Mouse (Mus musculus) thymus, adult 2 months (tissue): ENCODE results near the gene Prr5. TPM values are rescaled to one million over a fixed set of nuclear protein-coding genes. Genes with fewer than 3 reads are reported as not detected.

Experiments
- DNase-seq: peaks from one replicate; pipeline ENCODE4 v3.0.0; 2021
- H3K27ac ChIP-seq: fragments of 200-500 bp; 2 replicates; pipeline ENCODE4 v1.5.1; 2012; ENCODE audit warnings: low read length, control low read depth; ENCODE audit not compliant: control insufficient read depth, insufficient read depth
- H3K27me3 ChIP-seq: fragments of 200-500 bp; 2 replicates; pipeline ENCODE4 v1.6.1; 2012; ENCODE audit warnings: mild to moderate bottlenecking, low read length, moderate library complexity, mixed read lengths; ENCODE audit not compliant: control insufficient read depth, insufficient read depth
- H3K36me3 ChIP-seq: fragments of 200-500 bp; 2 replicates; pipeline ENCODE4 v1.6.1; 2012; ENCODE audit warnings: mild to moderate bottlenecking, low read length, moderate library complexity; ENCODE audit not compliant: control insufficient read depth, insufficient read depth
- H3K4me1 ChIP-seq: fragments of 200-500 bp; replicated peaks from 2 replicates; pipeline ENCODE4 v1.6.1; 2012; ENCODE audit warnings: low read length; ENCODE audit not compliant: control insufficient read depth, insufficient read depth
- H3K4me3 ChIP-seq: fragments of 200-500 bp; 2 replicates; pipeline ENCODE4 v1.5.1; 2012; ENCODE audit warnings: mild to moderate bottlenecking, low read length, control low read depth, moderate library complexity; ENCODE audit not compliant: control insufficient read depth, insufficient read depth
- CTCF ChIP-seq: fragments of 200-500 bp; IDR thresholded peaks from 2 replicates; pipeline ENCODE4 v1.5.1; 2012; ENCODE audit warnings: mild to moderate bottlenecking, control low read depth, low read length, moderate library complexity, borderline replicate concordance; ENCODE audit not compliant: control insufficient read depth, poor library complexity, insufficient read depth; ENCODE audit errors: extremely low read depth
- POLR2A ChIP-seq: fragments of 200-500 bp; IDR thresholded peaks from 2 replicates; pipeline ENCODE4 v1.6.1; 2012; ENCODE audit warnings: mild to moderate bottlenecking, low read length, control low read depth, moderate library complexity; ENCODE audit not compliant: control insufficient read depth, poor library complexity, insufficient read depth; ENCODE audit errors: extremely low read depth
- WGBS: fragments of 180-500 bp; shearing (Covaris S2); methylation state at CpG from one replicate; pipeline ENCODE4 v1.1.7; 2018; 5-methylcytosine and 5-hydroxymethylcytosine counted together
- polyA plus RNA-seq: library from polyadenylated mRNA; depleted of rRNA; stranded (reverse); fragments of >200 nt; gene quantifications from 2 replicates; pipeline ENCODE4 v1.2.3, GENCODE M21; 2012; rRNA removed

Prr5 gene
- 9.0 and 10.3 TPM in 2 replicates for polyA plus RNA-seq

GRCm38 (mm10) chr15:84668938-84669747 lies at the start of gene Prr5:
TSS of gene Prr5 (plus strand) at chr15:84669620.
- TF ChIP-seq POLR2A (no peak), CTCF (no peak)
- Histone ChIP-seq H3K4me1 (no peaks in the 10 kb centered on the region), H3K27ac (no peak within 1 kb of the TSS), H3K27me3 (no peaks in the 10 kb centered on the region), H3K4me3 (no peak within 1 kb of the TSS), H3K36me3 (no peaks in the 10 kb centered on the region)
- WGBS: 78% methylated on average over 14 of the region's 14 CpGs
- DNase-seq: no peak

GRCm38 (mm10) chr15:84620028-84620427 lies 49.4 kb upstream of the Prr5 start:
- Histone ChIP-seq H3K27ac (no peak overlapping the region), H3K27me3 (no peaks in the 10 kb centered on the region), H3K4me1 (peaks cover 12% of the 10 kb centered on the region), H3K4me3 (no peak overlapping the region), H3K36me3 (no peaks in the 10 kb centered on the region)
- 90% methylated on average over 3 of the region's 3 CpGs for WGBS
- no peak for DNase-seq
- TF ChIP-seq CTCF: no peak
- TF ChIP-seq POLR2A: no peak

DNA sequence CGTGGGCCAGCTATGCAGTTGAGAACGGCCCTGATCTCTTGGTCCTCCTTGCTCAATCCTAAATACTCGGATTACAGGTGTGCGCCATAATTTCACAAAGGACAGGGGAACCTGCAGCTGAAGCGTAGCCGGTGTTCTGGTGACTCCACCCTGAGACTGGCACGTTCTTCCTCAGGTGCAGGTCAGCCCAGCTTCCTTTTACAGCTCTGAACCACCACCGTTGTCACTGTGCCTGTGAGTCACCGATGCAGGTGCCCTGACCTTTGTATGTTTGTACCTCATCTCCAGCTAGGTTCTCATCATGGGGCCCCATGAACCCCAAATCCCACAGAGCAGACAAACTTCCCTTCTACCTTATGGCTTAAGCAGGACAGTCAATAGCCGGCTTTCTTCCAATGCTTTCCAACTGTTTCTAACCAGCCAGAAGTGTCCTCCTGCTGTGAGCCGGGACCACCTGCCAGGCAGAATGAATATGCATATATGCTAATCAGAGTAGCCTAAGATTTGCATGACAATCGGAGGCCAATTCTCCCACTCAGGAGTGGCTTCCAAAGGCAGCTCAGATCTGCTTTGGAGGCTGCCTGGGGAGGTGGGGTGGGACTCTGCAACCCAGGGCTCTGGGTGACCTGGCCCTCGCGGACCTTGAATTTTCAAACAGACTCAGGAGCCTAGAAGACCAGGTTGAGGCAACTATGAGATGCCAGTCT lies 47.5 kb upstream of the Prr5 start:
- DNase-seq: no peak

DNA sequence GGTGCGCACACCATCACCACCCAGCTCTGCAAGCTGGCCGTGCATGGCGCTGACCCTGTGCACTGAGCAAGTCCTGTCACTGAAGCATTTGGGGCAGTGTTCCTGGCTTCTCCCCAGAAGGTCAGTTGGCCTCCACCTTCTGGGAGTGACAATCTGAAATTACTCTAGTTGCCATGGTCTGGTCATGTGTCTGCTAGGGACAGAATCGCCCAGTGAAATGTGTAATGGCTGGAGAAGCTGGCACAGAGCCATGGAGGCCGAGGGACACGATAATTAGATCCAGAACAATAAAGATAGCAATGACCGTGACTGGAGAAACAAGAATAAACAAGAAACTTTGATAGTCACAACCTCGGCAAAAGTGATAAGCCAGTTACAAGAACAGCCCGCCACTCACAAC lies 44.5 kb upstream of the Prr5 start:
- Histone ChIP-seq H3K36me3 (no peaks in the 10 kb centered on the region), H3K4me3 (no peak overlapping the region), H3K27me3 (no peaks in the 10 kb centered on the region), H3K27ac (no peak overlapping the region), H3K4me1 (peaks cover 23% of the 10 kb centered on the region)
- TF ChIP-seq POLR2A: no peak
- no peak for TF ChIP-seq CTCF
- DNase-seq: no peak
- WGBS: 90% methylated on average over 9 of the region's 9 CpGs

More for the DNA sequence above, 47.5 kb upstream of the Prr5 start:
- Histone ChIP-seq H3K27ac (no peak overlapping the region), H3K4me1 (peaks cover 24% of the 10 kb centered on the region), H3K4me3 (no peak overlapping the region), H3K36me3 (no peaks in the 10 kb centered on the region), H3K27me3 (no peaks in the 10 kb centered on the region)
- TF ChIP-seq POLR2A (no peak), CTCF (no peak)
- 86% methylated on average over 14 of the region's 14 CpGs for WGBS

DNA sequence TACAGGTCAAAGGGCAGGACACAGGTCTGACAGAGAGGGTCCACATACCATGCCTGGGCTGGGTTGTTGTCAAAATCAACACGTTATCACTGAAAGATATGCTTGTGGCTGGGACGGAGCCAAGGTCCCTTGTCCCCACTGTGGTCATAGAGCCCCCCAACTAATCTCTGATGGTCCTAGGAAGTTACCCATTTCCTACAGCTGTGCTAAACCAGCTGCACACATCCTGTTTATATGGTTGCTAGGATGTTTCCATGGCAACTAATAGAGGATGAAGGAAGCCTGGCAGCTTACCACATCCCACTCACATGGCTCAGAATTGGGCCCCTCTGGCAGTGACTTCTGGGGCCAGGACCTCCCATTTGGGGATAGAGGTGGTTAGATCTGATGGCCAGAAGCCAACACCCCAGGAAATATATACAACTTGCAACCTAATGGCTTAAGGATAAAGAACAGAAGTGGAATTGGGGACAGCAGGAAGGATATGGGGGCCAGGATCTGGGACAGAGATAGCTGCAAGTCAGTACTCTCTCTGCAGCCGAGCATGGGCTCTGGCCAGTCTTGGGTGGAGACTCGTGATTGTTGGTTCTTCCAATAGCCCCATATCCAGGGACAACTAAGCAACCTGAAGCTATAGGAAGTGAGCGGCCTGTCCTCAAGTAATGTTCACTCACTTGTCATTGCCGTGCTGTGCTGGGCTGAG lies 43.6 kb upstream of the Prr5 start:
- 43% methylated on average over 6 of the region's 6 CpGs for WGBS
- peaks cover 18% of the 10 kb centered on the region for H3K4me1 ChIP-seq
- no peak for DNase-seq
- TF ChIP-seq CTCF (no peak), POLR2A (no peak)
- no peak overlapping the region for H3K4me3 ChIP-seq
- no peaks in the 10 kb centered on the region for H3K36me3 ChIP-seq
- H3K27ac ChIP-seq: no peak overlapping the region
- H3K27me3 ChIP-seq: no peaks in the 10 kb centered on the region

- no peak for DNase-seq
- no peak overlapping the region for H3K27ac ChIP-seq
- H3K36me3 ChIP-seq: no peaks in the 10 kb centered on the region
- no peaks in the 10 kb centered on the region for H3K27me3 ChIP-seq
- 94% methylated on average over 5 of the region's 5 CpGs for WGBS
- TF ChIP-seq CTCF: no peak
- no peak for TF ChIP-seq POLR2A
- H3K4me3 ChIP-seq: no peak overlapping the region
- H3K4me1 ChIP-seq: peaks cover 16% of the 10 kb centered on the region
These were observed 42.1 kb upstream of the Prr5 start for GRCm38 (mm10) chr15:84627308-84627707.
